Comparison of ENCODE assay signal across 23 mouse cellular contexts in genomic region chr10:40641901-40642300, GRCm38 (mm10). TPM values are rescaled to one million over a fixed set of nuclear protein-coding genes. Genes with fewer than 3 reads are reported as not detected.
DNase-seq lines count a peak whose midpoint lies in the region; TF ChIP-seq lines count a peak whose summit lies in the region.
"Had no signal": no experiment of that assay in that cellular context is flagged by ENCODE, and none has a peak within 500 bp of the region (broad histone marks: within the 10 kb centered on the region; RNA-seq: fewer than 3 reads in every experiment).

No protein-coding gene starts in this region.

- H3K27ac ChIP-seq in left cerebral cortex, adult 2 months: peak overlapping the region; percentile 94
- H3K27ac ChIP-seq: embryonic facial prominence, embryonic 10.5 days; hindbrain, embryonic 14.5 days; macrophage; neural tube, embryonic 13.5 days had no signal

- TF ChIP-seq CTCF in left cerebral cortex, adult 2 months (IDR thresholded peaks at IDR 0.05): no peak

- intact Hi-C loops in heart, postnatal 25 days (cut with DNase I): loop anchor here (10.0 kb wide), 1 partner anchor 623 kb away; no protein-coding TSS in a partner anchor
- intact Hi-C loops in left cerebral cortex, adult 2 months (cut with DNase I): no loop called here
- intact Hi-C loops in left cerebral cortex, postnatal 4 days (cut with DNase I): loop anchor here (10.0 kb wide), 1 partner anchor 643 kb away; no protein-coding TSS in a partner anchor
- intact Hi-C loops in heart, postnatal 36 days (cut with DNase I): no loop called here

- H3K4me3 ChIP-seq in left cerebral cortex, adult 2 months: no peak overlapping the region
- H3K4me3 ChIP-seq: embryonic facial prominence, embryonic 10.5 days; myocyte; neural tube, embryonic 13.5 days had no signal

- DNase-seq in heart, adult 11 months: peak; percentile 93
- no peak for DNase-seq in heart, postnatal 25 days (ENCODE audit: low spot score)
- peak in 1 of 2 experiments; percentile 11 for DNase-seq in left cerebral cortex, adult 2 months (ENCODE audit: extremely low spot score in 1 of 2, low spot score in 2 of 2)
- no peak for DNase-seq in left cerebral cortex, postnatal 4 days
- peak; percentile 78 for DNase-seq in cerebellum, adult 9-11 months
- peak; percentile 25 to 26 for DNase-seq in heart, postnatal 36 days
- DNase-seq in yolk sac, embryonic 10.5 days (ENCODE audit: low spot score): no peak
- no peak for DNase-seq in kidney, adult 9 months
- DNase-seq: adrenal gland, postnatal 25 days; gastrocnemius, postnatal 10 days; kidney, adult 2 months; kidney, postnatal 10 days; liver; liver, postnatal 0 days; thymus, adult 18-20 months; thymus, postnatal 36 days had no signal

RNA-seq across cellular contexts. Expression of gene Ddo, which starts 12.1 kb away (rescaled TPM):
- 10 to 100 TPM; 39.0 to 39.4 TPM for total RNA-seq in heart, postnatal 25 days (2021)
- total RNA-seq in left cerebral cortex, adult 2 months (2021): 10 to 100 TPM; 12.9 to 13.5 TPM
- 1 to 10 TPM; 2.2 to 2.4 TPM for total RNA-seq in left cerebral cortex, postnatal 4 days (2021)
- 10 to 100 TPM; 34.7 to 38.7 TPM for total RNA-seq in heart, postnatal 36 days (2021)
- total RNA-seq: common myeloid progenitor, adult 5-6 weeks; granulocyte monocyte progenitor cell, adult 5-6 weeks had no signal

RNA-seq across cellular contexts. Expression of gene Mettl24, which starts 41.2 kb away (rescaled TPM):
- 1 to 10 TPM; 1.2 to 1.6 TPM for total RNA-seq in heart, postnatal 25 days (2021)
- total RNA-seq in left cerebral cortex, adult 2 months (2021): 1 to 10 TPM; 1.6 to 2.8 TPM
- 1 to 10 TPM in 1 of 2 experiments, under 1 TPM in 1; 0.50 to 1.3 TPM for total RNA-seq in left cerebral cortex, postnatal 4 days (2021)
- total RNA-seq in heart, postnatal 36 days (2021): 1 to 10 TPM; 1.1 to 1.4 TPM
- total RNA-seq: common myeloid progenitor, adult 5-6 weeks had no signal

Comparison
In these comparisons a context has a peak if more than half of its experiments do, and no peak if none do; other contexts are left out.
1. DNase-seq: peak in heart, adult 11 months (single experiment), cerebellum, adult 9-11 months (single experiment) and heart, postnatal 36 days (2 of 2); none in heart, postnatal 25 days (single experiment), left cerebral cortex, postnatal 4 days (single experiment), yolk sac, embryonic 10.5 days (single experiment) and kidney, adult 9 months (single experiment).
2. RNA of gene Ddo, which starts 12.1 kb away (total RNA-seq): 39.0 to 39.4 TPM in heart, postnatal 25 days, 34.7 to 38.7 TPM in heart, postnatal 36 days and 12.9 to 13.5 TPM in left cerebral cortex, adult 2 months; 2.2 to 2.4 TPM in left cerebral cortex, postnatal 4 days; every median in the first group is over 4 times any median in the second.
3. intact Hi-C loops: an anchor here in heart, postnatal 25 days (10.0 kb wide) and left cerebral cortex, postnatal 4 days (10.0 kb wide); none called in left cerebral cortex, adult 2 months and heart, postnatal 36 days.